Mouse (Mus musculus): ENCODE measurements around the gene Ei24.

Ei24 gene

DNA sequence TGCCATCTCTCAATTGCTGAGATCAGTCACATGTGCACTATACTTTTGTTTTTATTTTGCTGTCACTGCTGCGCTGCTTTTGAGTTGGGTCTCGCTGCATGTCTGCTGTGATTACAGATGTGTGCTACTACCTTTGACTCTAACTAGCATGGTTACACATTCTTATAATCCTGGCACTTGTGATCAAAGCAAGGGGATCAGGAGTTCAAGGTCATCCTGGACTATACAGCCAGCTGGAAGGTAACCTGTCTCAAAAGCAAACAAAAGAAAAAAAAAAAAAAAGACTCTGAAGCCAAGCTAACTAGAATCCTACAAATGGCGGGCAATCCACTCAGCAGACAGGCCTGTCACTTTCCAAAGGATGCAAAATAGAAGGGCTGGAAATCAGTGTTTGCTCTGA lies 5.0 kb downstream of the Ei24 start:
- no peak for DNase-seq (ENCODE audit: low spot score)

DNA sequence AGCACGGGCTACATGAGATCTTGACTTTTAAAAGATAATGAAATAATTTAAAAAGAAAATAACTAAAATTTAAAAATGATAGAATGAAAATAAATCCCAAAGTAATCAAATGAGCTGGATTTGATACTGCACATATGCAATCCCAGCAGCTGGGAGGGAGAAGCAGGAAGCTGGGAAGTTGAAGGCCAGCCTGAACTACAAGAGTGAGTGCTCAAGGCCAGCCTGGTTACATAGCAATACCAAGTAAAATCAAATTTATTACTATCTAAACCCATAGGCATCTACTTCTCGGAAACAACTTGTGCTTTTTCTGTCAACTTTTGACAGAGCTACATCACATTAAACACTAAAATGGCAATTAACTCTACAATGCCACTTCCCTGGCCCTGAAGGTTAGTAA lies 13.3 kb downstream of the Ei24 start:
- no peak for DNase-seq (ENCODE audit: low spot score)

DNA sequence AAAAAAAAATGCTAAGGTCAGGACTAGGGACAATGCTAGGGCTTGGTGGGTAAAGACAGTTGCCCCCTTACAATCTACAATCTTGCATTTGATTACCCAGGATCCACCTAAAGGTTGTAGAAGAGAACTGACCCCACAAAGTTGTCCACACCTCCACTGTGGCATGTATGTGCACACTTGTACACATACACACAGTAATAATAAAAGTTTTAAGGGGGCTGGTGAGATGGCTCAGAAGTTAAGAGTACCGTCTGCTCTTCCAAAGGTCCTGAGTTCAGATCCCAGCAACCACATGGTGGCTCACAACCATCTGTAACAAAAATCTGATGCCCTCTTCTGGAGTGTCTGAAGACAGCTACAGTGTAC lies 28.2 kb downstream of the Ei24 start:
- DNase-seq (ENCODE audit: low spot score), result no peak

DNA sequence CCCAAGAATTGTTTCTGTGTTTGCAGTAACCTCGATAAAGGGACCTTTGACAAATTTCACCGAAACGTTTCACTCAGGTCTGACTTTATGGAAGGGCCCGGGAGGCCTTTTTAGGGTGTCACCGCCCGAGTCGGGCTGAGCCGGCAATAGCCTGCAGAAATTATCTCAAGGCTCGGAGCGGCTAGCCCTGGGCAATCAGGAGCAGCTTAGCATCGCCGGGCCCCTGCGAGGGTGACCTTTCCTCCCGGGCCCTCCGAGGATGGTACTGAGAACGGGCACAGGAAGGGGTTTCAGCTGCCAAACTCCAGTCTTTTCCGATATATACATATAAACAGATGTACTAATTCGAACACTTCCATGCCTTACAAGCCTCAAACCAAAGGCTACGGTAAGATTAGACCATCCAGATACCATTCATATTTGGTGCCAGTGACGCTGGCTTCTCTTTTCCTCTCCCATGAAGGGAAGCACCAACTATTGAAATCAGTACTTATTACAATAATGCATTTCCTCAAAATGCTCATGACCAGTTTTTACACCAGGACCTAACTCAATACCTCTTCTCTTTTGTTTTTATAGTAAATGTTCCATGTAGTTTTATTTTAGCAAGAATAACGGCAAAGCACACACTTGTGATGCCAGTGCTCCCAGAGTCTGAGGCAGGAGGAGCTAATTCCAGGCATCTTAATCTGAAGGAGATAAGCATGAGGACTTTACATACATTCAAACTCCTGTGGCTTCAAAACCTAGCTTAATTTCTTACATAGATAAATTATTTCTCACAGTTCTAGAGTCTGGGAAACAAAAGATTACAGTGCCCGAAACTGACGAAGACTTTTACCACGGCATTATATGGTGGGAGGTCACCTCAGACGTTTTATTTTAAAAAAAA lies 28.8 kb downstream of the Ei24 start:
- peak; percentile 65 for DNase-seq (ENCODE audit: low spot score)

DNA sequence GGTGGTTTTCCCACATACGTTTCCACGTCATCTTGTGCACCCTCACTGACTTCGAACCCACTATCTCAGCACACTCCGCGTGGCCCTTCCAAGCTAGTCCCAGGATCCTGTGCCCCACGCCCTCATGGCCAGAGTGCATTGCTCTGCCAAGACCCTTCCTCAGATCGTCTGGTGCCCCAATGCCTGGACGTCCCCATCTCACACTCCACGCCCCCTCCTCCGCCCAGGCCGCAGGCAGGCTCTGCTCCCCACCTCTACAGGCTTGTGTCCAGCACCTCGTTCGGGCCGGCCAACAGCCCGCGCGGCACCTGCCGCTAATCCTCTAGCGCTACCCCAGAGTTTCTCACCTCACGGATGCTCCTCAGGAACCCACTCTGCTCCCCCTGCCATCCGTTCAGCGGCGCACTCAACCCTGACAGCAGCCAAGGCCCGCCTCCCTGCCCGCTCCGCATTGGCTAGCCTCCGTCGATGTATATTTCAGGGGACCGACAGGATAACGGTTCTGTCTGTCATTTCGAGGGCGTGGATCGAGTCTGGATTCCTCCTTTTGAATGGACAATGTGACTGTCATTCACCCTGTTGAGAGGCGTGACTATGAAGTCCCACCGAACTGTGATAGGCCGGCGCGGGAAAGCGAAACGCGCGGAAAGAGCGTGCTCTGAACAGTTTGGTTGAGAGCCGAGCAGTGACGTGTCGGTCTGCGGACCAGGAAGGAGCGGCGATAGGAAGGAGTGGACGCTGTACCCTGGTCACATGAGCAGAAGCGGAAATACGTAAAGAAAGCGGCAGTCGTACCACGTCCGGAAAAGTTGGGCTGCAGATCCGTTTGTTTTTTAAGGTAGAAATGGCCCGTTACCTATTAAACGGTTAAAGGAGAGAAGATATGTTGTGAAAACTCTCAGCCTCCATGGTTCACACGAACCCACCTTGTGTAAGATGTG lies 29.7 kb downstream of the Ei24 start, which contains the start of gene Stt3a:
Gene Stt3a, minus strand, starts transcription at position 477 of the 941 bp plus-strand sequence.
- DNase-seq (ENCODE audit: low spot score), result peak; percentile 98

DNA sequence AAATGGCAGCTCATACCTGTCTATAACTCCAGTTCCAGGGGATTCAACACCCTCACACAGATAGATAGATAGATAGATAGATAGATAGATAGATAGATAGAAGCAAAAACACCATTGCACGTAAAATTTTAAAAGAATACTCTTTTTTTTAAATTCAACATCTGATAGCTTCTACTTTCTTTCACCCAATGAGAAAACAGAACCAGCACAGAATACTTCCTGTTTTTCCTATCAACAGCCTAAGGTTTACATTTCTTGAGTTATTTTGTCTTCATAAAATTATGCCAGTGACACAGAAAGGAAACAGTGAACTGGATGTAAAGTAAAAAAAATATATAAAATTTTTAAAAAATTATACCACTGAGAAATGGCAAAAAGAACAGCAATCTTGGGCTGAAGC lies 32.8 kb downstream of the Ei24 start:
- DNase-seq (ENCODE audit: low spot score), result no peak

Measured in testis, postnatal 10 days (tissue).